Mouse (Mus musculus) intestine, embryonic 14.5 days (tissue): ENCODE results near the gene Ubap2. TPM values are rescaled to one million over a fixed set of nuclear protein-coding genes. Genes with fewer than 3 reads are reported as not detected.

ENCODE experiments used
- ATAC-seq: fragments of 200-750 bp; cut with Nextera tagmentation; replicated peaks from 2 replicates; pipeline ENCODE4 v1.8.0; 2017; ENCODE audit warnings: low read depth, moderate number of reproducible peaks, moderate TSS enrichment, moderate library complexity; ENCODE audit not compliant: low FRiP score, low TSS enrichment
- DNase-seq: peaks from one replicate; pipeline ENCODE4 v3.0.0-alpha.2; 2018; ENCODE audit warnings: low spot score
- H3K27ac ChIP-seq: fragments of 300-500 bp; sonication (generic); 2 replicates; pipeline ENCODE4 v1.5.1; 2014; ENCODE audit warnings: low read depth, mild to moderate bottlenecking, control low read depth
- H3K27me3 ChIP-seq: fragments of 300-500 bp; sonication (generic); replicated peaks from 2 replicates; pipeline ENCODE4 v1.6.1; 2014; ENCODE audit warnings: low read length, control low read depth; ENCODE audit not compliant: control insufficient read depth, insufficient read depth
- H3K36me3 ChIP-seq: fragments of 300-500 bp; sonication (generic); 2 replicates; pipeline ENCODE4 v1.6.1; 2014; ENCODE audit warnings: low read length, control low read depth; ENCODE audit not compliant: control insufficient read depth, insufficient read depth
- H3K4me1 ChIP-seq: fragments of 300-500 bp; sonication (generic); replicated peaks from 2 replicates; pipeline ENCODE4 v1.6.1; 2014; ENCODE audit warnings: low read length, control low read depth, mixed read lengths; ENCODE audit not compliant: control insufficient read depth, insufficient read depth
- H3K4me2 ChIP-seq: fragments of 300-500 bp; sonication (generic); 2 replicates; pipeline ENCODE4 v1.6.1; 2014; ENCODE audit warnings: low read length
- H3K4me3 ChIP-seq: fragments of 300-500 bp; sonication (generic); 2 replicates; pipeline ENCODE4 v1.5.1; 2014; ENCODE audit warnings: low read depth, low read length, control low read depth, mixed read lengths
- H3K9ac ChIP-seq: fragments of 300-500 bp; sonication (generic); 2 replicates; pipeline ENCODE4 v1.6.1; 2014; ENCODE audit warnings: mild to moderate bottlenecking, low read length
- H3K9me3 ChIP-seq: fragments of 300-500 bp; sonication (generic); 2 replicates; pipeline ENCODE4 v1.6.1; 2016; ENCODE audit warnings: low read length, control low read depth; ENCODE audit not compliant: control insufficient read depth
- WGBS: fragments of 180-500 bp; shearing (Covaris S2); extraction: QIAGEN DNeasy Blood & Tissue Kit; methylation state at CpG from one replicate; pipeline ENCODE4 v1.1.7; 2014; 5-methylcytosine and 5-hydroxymethylcytosine counted together
- polyA plus RNA-seq: library from polyadenylated mRNA; unstranded; fragments of >200 nt; fragmentation: Nextera tagmentation; extraction: Ambion mirVana; gene quantifications from 2 replicates; pipeline ENCODE4 v1.2.1, GENCODE M21; 2014

Gene Ubap2
- 55.1 TPM in 2 replicates for polyA plus RNA-seq

- ATAC-seq: peak; percentile 98
- H3K27ac ChIP-seq: peak within 1 kb of the TSS; percentile 96
- under 1% methylated on average over 60 of the region's 60 CpGs for WGBS
Measured at GRCm38 (mm10) chr4:41274980-41275850, at the start of gene Ubap2. Gene Ubap2 (minus strand): TSS chr4:41275144.

GRCm38 (mm10) chr4:41320971-41321370, 46.0 kb upstream of the Ubap2 start:
- no peaks in the 10 kb centered on the region for H3K27me3 ChIP-seq
- no peak overlapping the region for H3K9ac ChIP-seq
- no peak overlapping the region for H3K27ac ChIP-seq
- ATAC-seq: no peak
- H3K4me3 ChIP-seq: no peak overlapping the region
- no peaks in the 10 kb centered on the region for H3K36me3 ChIP-seq
- H3K4me1 ChIP-seq: no peaks in the 10 kb centered on the region
- no peak overlapping the region for H3K4me2 ChIP-seq
- WGBS: 62% methylated on average over 4 of the region's 4 CpGs
- H3K9me3 ChIP-seq: no peaks in the 10 kb centered on the region
- DNase-seq: no peak

More at GRCm38 (mm10) chr4:41274980-41275850, at the start of gene Ubap2:
- H3K9me3 ChIP-seq: no peaks in the 10 kb centered on the region
- H3K27me3 ChIP-seq: no peaks in the 10 kb centered on the region
- H3K4me3 ChIP-seq: peak within 1 kb of the TSS; percentile 90
- H3K9ac ChIP-seq: peak within 1 kb of the TSS; percentile 94
- H3K36me3 ChIP-seq: peaks cover under 1% of the 10 kb centered on the region; the same call in 1 of the 2 replicates
- DNase-seq: peak; percentile 99
- H3K4me1 ChIP-seq: peaks cover 25% of the 10 kb centered on the region
- H3K4me2 ChIP-seq: peak within 1 kb of the TSS; percentile 60

GRCm38 (mm10) chr4:41318267-41318666, 43.3 kb upstream of the Ubap2 start:
- Histone ChIP-seq H3K27ac (no peak overlapping the region), H3K9ac (no peak overlapping the region), H3K36me3 (no peaks in the 10 kb centered on the region), H3K4me2 (no peak overlapping the region), H3K4me1 (peaks cover 3% of the 10 kb centered on the region), H3K4me3 (no peak overlapping the region), H3K9me3 (no peaks in the 10 kb centered on the region), H3K27me3 (no peaks in the 10 kb centered on the region)
- 79% methylated on average over 5 of the region's 5 CpGs for WGBS
- no peak for ATAC-seq
- DNase-seq: no peak

- DNase-seq: no peak
- H3K4me1 ChIP-seq: peaks cover 6% of the 10 kb centered on the region
- WGBS: 24% methylated on average over 8 of the region's 8 CpGs
- H3K4me3 ChIP-seq: peak overlapping the region; percentile 96
- peaks cover 27% of the 10 kb centered on the region for H3K36me3 ChIP-seq
- H3K27ac ChIP-seq: peak overlapping the region; percentile 96
- peak; percentile 34; the same call in 1 of the 2 replicates for ATAC-seq
- H3K9ac ChIP-seq: peak overlapping the region; percentile 49
- no peaks in the 10 kb centered on the region for H3K9me3 ChIP-seq
- no peaks in the 10 kb centered on the region for H3K27me3 ChIP-seq
- peak overlapping the region; percentile 76 for H3K4me2 ChIP-seq
Measured at GRCm38 (mm10) chr4:41315173-41315572, 40.2 kb upstream of the Ubap2 start.

- peaks cover 6% of the 10 kb centered on the region for H3K4me1 ChIP-seq
Measured at GRCm38 (mm10) chr4:41314141-41315129, 39.5 kb upstream of the Ubap2 start, which contains the start of gene Dcaf12. Gene Dcaf12 (minus strand): TSS chr4:41314889.

GRCm38 (mm10) chr4:41313722-41314121, 38.8 kb upstream of the Ubap2 start:
- peak overlapping the region; percentile 78 for H3K4me2 ChIP-seq
- no peaks in the 10 kb centered on the region for H3K9me3 ChIP-seq
- H3K27me3 ChIP-seq: no peaks in the 10 kb centered on the region
- H3K36me3 ChIP-seq: peaks cover 39% of the 10 kb centered on the region
- peaks cover 6% of the 10 kb centered on the region for H3K4me1 ChIP-seq
- H3K27ac ChIP-seq: peak overlapping the region; percentile 96
- DNase-seq (no peak), ATAC-seq (no peak; the same call in 1 of the 2 replicates)
- peak overlapping the region; percentile 96 for H3K4me3 ChIP-seq
- peak overlapping the region; percentile 89 for H3K9ac ChIP-seq
- 14% methylated on average over 14 of the region's 14 CpGs for WGBS

More at GRCm38 (mm10) chr4:41314141-41315129, 39.5 kb upstream of the Ubap2 start, which contains the start of gene Dcaf12:
- Histone ChIP-seq H3K9me3 (no peaks in the 10 kb centered on the region), H3K27ac (peak within 1 kb of the TSS; percentile 96), H3K4me2 (peak within 1 kb of the TSS; percentile 78), H3K36me3 (peaks cover 33% of the 10 kb centered on the region), H3K27me3 (no peaks in the 10 kb centered on the region), H3K4me3 (peak within 1 kb of the TSS; percentile 96), H3K9ac (peak within 1 kb of the TSS; percentile 89)
- ATAC-seq (peak; percentile 95), DNase-seq (peak; percentile 93)
- WGBS: under 1% methylated on average over 70 of the region's 70 CpGs

GRCm38 (mm10) chr4:41310567-41311563, 35.9 kb upstream of the Ubap2 start:
- Histone ChIP-seq H3K27ac (no peak overlapping the region), H3K4me2 (no peak overlapping the region), H3K9me3 (no peaks in the 10 kb centered on the region), H3K4me1 (peaks cover 6% of the 10 kb centered on the region), H3K9ac (no peak overlapping the region), H3K27me3 (no peaks in the 10 kb centered on the region), H3K4me3 (no peak overlapping the region), H3K36me3 (peaks cover 65% of the 10 kb centered on the region)
- 93% methylated on average over 9 of the region's 9 CpGs for WGBS
- no peak for ATAC-seq
- DNase-seq: no peak
